Mouse (Mus musculus) CH12F3 (cell line): ENCODE results near the gene Cebpa.

Experiments
- in situ Hi-C: fragments of 300-500 bp; cut with MboI; formaldehyde crosslinking; loops from 2 replicates; pipeline ENCODE4 v1.14.3; 2020; ENCODE audit warnings: low sequenced_read_pairs

The Cebpa gene

DNA sequence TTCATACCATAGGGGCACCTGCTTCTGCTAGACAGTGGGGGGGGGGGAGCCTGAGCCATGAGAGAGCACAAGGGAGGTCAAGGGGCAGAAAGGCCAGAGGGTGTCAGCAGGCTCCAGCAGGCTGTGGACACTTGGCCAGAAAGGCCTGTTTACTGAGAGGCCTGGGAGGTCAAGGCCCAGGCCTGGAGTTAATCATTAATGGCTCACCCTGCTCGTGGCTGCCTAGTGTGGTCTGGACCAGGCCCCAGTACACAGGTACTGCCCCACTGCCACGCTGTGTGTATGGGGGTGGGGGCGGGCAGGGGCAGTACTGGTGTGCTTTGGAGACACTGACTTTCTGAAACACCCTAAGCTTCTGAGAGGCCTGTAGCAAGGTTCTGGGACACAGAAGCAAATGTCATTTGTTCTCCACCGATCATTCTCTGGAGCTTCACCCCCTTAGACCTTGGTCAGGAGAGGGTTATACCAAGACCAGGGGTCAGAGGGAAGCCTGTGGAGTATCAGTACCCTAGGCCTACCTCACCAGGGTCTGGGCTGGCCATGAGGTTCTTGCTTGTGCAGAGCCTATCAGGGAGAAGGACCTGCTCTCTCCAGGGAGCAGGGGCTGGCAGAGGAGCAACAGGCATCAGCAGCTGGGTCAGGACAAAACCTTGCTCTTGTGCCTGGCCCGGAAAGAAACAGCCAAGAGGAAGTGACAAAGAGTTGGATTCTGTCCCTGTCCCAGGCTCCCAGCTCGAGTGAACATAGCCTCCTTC lies 24.9 kb downstream of the Cebpa start:
- in situ Hi-C loops = no loop called here

DNA sequence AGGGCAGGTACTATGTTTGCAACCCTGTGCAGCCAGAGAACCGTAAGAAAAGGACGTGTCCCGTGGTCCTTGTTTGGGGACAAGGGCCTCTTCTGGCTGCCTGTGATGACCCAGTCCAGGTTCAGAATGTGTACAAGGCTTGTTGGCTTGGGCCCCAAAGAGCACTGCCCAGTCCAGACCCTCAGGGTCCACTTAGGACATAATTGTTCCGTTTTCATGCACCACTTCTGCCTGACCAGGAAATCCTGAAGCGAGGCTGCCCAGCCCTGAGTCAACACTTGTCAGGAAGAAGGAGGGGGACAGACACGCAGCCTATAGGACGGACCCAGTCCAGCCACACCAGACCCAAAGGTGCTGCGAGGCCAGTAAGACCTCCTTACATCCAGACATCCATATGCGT lies 26.0 kb downstream of the Cebpa start:
- in situ Hi-C loops = no loop called here

DNA sequence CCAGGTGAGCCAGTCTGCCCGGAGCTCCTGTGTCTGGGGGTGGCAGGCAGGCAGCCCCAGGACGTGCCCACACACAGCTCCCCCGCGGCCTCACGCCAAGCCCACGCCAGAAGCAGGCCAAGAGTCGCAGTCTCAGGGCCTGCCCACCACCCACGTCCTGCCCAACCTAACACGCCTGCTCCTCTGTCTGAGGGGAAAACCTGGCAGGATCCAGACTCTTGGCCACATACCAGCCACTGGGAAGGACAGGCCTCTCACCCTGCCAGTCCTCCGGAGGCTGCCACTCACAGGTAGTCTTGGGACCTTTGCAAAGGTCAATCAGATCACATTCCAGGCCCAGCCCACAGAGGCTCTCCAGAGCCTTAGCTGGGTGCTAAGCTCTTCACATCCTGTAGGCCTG lies 27.2 kb downstream of the Cebpa start:
- in situ Hi-C loops = no loop called here

DNA sequence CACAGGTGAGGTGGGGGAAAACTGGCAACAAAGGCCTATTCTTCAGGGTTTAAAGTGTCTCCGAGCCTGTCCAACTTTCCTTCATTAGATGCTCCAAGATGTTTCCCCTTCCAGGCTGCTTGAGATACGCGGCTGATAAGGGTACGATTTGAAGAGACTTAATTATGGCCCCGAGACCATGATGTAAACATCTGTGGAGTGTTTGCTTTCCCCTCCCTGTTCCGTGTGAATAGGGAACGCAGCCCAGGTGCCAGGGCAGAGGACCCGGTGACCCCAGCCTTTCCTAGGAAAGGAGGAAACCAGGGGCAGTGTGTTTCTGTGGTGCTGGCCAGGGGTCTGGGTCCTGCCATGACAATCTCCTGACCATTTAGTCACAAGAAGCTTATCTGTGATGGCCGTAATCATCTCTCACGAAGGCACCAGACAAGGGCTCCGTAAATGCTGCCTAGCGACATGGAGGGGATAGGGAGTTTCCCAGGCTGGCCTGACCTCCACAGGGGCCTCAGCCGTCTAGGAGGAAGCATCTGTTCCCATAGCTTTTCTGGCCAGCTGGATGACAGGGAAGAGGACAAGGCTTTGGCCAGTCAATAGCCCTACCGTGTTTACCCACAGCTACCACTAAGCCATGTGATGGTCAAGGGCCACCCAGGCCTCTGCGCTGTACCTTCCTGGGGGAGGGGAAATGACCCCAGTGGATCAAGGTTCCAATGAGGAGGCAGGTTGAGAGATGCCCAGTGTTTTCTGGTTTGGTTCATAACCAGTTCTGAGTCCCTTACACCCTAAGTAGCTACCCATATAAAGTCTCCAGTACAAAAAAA lies 30.7 kb downstream of the Cebpa start:
- in situ Hi-C loops = loop anchor here (25.0 kb wide), 1 partner anchor 738 kb away; no protein-coding TSS in a partner anchor

DNA sequence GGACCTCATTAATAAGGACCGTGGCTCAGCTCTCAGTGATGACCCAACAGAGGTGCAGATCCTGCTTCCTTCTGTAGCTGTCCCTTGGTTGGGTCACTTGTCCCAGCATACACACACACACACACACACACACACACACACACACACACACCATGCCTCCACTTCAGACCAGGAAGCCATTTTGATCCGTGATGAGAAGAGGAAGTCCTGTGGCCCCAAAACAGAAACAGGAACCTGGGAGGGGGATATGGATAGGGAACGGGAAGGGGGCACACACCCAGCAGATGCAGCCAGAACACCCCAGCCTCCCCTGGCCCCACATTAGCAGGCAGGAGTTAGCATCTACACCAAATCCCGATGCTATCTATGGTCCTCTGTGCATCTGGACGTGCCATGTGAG lies 31.8 kb downstream of the Cebpa start:
- in situ Hi-C loops = loop anchor here (25.0 kb wide), 1 partner anchor 739 kb away; no protein-coding TSS in a partner anchor

DNA sequence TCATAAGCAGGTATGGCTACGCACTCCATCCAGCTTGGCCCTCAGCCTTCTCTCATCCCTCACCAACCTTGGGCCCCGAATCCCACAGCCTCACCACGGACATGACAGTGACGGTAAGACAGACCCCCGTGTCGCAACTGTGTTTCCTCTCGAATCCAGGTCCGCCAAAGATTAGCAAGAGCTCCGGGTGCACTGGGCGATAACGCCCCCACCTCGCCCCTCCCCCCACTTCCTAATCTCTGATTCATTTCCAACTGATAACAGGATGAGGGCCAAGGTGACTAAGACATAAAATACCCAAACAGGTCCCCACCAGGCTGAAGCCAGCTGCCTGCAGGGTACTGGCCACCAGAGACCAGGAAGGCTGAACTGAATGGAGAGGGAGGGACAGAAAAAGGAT lies 35.4 kb downstream of the Cebpa start:
- in situ Hi-C loops = loop anchor here (25.0 kb wide), 1 partner anchor 742 kb away; no protein-coding TSS in a partner anchor

DNA sequence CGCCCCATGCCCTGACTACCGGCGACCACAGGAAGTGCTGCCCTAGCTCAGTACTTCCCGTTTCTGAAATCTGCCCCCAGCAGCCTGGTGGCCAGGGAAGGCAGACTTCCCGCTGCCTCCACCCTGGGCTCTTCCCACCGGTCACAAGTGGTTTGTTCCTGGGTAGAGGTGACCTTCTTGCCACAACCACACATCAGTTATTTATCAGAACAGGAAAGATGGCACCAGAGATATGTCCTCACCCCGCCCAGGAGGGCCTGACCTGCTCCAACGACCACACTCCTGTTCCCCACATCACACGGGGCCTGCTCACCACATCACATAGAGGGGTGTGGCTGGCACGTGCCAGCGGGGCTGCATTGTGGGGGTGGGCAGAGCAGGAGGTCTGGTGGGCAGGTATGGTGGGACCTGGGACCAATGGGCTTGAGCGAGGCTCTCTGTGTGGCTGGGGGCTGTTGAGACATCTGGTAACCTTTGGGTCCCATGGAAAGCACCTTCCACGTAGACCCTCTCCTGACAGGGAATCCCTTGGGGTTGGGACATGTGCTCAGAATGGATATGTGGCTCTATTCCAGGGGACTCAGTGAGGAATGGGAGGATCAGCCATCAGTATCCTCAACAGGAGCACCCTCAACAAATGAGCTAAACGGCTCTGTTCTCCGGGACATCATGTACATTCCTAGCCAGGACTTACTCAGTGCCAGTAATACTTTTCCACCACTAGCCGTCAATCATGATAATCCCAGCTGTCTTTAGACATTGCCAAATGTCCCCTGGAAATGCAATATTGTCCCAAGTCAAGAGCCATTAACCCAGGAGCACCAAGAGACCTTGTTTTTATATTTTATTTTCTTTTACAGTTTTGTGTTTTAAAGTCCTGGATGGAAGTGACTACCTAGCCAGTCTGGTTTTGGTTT lies 37.7 kb downstream of the Cebpa start:
- in situ Hi-C loops = loop anchor here (25.0 kb wide), 1 partner anchor 745 kb away; no protein-coding TSS in a partner anchor

DNA sequence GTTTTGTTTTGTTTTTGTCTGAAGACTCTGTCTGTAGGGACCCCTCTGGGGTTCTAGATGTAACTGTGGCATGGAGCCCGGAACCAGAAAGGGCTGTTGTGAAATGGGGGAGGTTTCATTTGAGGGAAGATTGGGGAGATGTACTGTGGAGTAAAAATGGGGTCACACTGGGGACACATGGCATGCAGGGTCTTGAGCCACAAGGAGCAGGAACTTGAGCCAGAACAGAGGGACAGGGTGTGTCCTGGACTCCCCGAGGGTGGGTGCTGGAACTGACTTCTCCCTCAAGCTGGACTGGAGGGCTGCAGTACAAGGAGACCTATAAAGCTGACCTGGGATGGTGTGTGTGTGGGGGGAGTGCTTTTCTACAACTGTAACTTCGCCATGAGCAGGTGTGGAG lies 38.4 kb downstream of the Cebpa start:
- in situ Hi-C loops = loop anchor here (25.0 kb wide), 1 partner anchor 745 kb away; no protein-coding TSS in a partner anchor

DNA sequence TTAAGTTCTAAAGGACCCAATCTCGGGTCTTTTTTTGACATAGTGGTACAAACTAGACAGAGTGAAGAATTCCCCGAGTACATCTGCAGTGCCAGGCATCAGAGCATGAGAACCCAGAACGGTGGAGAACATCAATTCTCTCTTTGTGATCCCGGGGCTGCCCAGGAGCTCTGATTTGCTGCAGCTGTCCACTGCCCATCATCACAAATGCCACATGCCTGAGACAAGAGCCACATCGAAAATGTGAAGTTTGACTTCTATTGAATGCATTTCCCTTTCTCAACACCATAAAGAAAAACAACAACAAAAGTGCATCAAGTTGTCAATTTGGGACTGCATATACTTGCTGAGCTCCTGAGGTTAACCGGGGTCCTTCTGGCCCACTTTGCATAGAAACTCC lies 43.4 kb downstream of the Cebpa start:
- in situ Hi-C loops = loop anchor here (25.0 kb wide), 1 partner anchor 750 kb away; no protein-coding TSS in a partner anchor

DNA sequence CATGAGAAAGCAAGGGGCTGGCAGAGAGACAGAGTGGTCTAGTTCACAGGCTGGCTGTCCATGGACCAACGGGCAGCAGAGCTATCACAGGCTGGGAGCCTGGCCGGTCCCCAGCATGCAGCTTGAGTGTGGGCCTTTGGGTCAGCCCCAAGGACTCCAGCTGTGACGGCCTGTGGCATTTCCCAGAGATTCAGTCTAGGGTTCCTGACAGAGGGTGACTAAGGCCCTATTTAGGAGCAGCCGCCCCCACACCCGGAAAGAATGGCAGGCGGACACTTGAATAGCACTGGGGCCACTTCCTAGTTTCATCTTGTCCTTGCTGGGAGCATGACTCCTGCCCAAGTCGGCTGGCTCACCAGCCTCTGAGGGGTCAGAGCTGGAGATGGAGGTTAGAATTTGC lies 44.5 kb downstream of the Cebpa start:
- in situ Hi-C loops = loop anchor here (25.0 kb wide), 1 partner anchor 751 kb away; no protein-coding TSS in a partner anchor

DNA sequence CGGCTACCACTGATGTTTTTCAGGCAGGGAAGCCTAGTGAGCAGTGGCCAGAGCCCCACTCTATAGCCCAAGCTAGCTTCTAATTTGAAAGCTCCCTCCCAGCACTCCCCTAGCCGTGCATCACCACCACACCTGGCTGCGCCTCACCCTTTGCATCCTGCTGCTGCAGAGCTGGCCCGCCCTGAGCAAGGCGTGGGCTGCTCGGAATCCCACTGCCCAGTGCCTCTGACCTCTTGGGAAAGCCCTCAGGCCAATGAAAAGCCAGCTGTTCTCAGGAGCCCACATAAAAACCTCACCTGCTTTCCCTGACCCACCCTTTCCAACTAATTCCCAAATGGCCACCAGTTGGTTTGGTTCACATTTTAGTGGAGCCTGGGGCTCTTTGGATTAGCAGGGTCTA lies 45.0 kb downstream of the Cebpa start:
- in situ Hi-C loops = loop anchor here (25.0 kb wide), 1 partner anchor 752 kb away; no protein-coding TSS in a partner anchor

DNA sequence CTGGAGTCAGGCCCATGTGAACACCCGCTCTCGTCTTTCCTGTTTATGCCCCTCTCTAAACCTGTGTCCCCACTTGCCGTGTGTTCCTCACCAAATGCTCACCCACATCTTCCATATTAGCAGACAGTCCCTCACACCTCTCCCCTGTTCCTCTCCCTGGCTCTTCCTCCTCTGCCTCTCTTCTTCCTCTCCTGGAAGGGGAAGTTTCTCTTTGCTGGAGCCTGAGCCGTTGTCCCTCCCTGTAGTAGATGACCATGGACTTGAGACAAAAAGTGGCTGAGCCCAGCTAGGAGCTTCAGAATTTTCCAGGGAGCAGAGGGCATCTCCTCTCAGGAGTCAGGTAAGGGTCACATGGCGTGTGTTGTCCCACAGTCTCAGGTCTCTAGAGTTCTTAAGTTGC lies 47.9 kb downstream of the Cebpa start:
- in situ Hi-C loops = loop anchor here (5.0 to 25.0 kb wide), 2 partner anchors 130 to 755 kb away; no protein-coding TSS in a partner anchor

DNA sequence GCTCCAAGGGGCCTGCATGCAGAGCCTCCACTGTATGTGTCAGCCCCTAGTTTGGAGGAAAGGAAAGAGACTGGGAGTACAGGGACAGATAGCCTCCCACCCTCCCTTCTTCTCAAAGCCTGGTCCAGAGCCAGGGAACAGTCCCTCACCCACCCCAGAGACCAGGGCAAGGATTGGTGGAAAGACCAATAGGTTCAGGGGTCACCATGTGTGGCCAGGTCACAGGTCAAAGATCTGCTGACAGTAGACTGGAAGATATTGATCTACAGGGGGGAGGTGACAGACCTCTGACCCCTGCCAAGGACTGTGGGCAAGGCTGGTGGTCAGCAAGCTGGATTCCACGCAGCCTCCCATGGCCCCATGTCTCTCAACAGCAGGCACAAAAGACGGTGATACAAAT lies 48.8 kb downstream of the Cebpa start:
- in situ Hi-C loops = loop anchor here (5.0 to 25.0 kb wide), 2 partner anchors 131 to 756 kb away; no protein-coding TSS in a partner anchor

DNA sequence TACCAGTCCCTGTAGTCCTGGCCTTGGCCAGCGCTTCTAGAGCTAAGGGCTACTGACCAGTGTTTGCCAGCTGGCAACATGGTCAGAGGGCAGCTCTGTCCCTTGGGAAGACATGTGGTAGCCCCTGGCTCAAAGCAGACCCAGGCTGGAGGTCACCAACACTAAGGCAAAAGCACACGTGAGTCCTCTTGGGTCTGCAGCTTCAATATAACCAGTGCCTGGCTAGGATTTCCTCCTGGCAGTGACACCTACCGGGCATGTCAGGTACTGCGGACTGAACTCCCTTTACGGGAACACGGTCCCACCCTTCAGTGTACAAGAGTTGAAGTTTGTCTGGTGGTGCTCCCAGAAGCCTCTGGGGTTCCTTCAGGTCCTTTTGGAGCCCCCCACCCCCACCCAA lies 50.2 kb downstream of the Cebpa start:
- in situ Hi-C loops = loop anchor here (5.0 to 25.0 kb wide), 2 partner anchors 132 to 757 kb away; no protein-coding TSS in a partner anchor
